Mouse (Mus musculus) midbrain, embryonic 11.5 days (tissue): ENCODE measurements at regions not wholly inside any gene's neighbourhood (a gene's known extent, or its start where the extent isn't known, plus 50 kb on each side); places are given as distances from the start of the nearest gene placed in this dataset.

Experiments used
- ATAC-seq: fragments of 200-750 bp; cut with Nextera tagmentation; 2 replicates; pipeline ENCODE4 v1.8.0; 2017; ENCODE audit warnings: moderate TSS enrichment, moderate library complexity; ENCODE audit not compliant: low FRiP score
- DNase-seq: peaks from one replicate; pipeline ENCODE4 v3.0.0; 2015; ENCODE audit warnings: low spot score; ENCODE audit errors: missing footprints
- H3K27ac ChIP-seq: fragments of 300-500 bp; sonication (generic); 2 replicates; pipeline ENCODE4 v1.5.1; 2014; ENCODE audit warnings: low read depth, low read length
- H3K27me3 ChIP-seq: fragments of 300-500 bp; sonication (generic); 2 replicates; pipeline ENCODE4 v1.6.1; 2014; ENCODE audit warnings: mild to moderate bottlenecking, low read length, moderate library complexity, mixed read lengths; ENCODE audit not compliant: control insufficient read depth, insufficient read depth
- H3K36me3 ChIP-seq: fragments of 300-500 bp; sonication (generic); 2 replicates; pipeline ENCODE4 v1.6.1; 2014; ENCODE audit warnings: mild to moderate bottlenecking, low read length, moderate library complexity, mixed read lengths; ENCODE audit not compliant: control insufficient read depth, insufficient read depth
- H3K4me1 ChIP-seq: fragments of 300-500 bp; sonication (generic); 2 replicates; pipeline ENCODE4 v1.6.1; 2014; ENCODE audit warnings: low read length; ENCODE audit not compliant: control insufficient read depth, insufficient read depth
- H3K4me2 ChIP-seq: fragments of 300-500 bp; sonication (generic); 2 replicates; pipeline ENCODE4 v1.6.1; 2014; ENCODE audit warnings: mild to moderate bottlenecking, moderate library complexity
- H3K4me3 ChIP-seq: fragments of 300-500 bp; sonication (generic); 2 replicates; pipeline ENCODE4 v1.5.1; 2014; ENCODE audit warnings: low read depth, low read length
- H3K9ac ChIP-seq: fragments of 300-500 bp; sonication (generic); 2 replicates; pipeline ENCODE4 v1.6.1; 2014; ENCODE audit warnings: low read length
- H3K9me3 ChIP-seq: fragments of 300-500 bp; sonication (generic); 2 replicates; pipeline ENCODE4 v1.6.1; 2016; ENCODE audit warnings: low read length; ENCODE audit not compliant: control insufficient read depth
- WGBS: fragments of 180-500 bp; shearing (Covaris S2); extraction: QIAGEN DNeasy Blood & Tissue Kit; methylation state at CpG from one replicate; pipeline ENCODE4 v1.1.7; 2014; 5-methylcytosine and 5-hydroxymethylcytosine counted together

DNA sequence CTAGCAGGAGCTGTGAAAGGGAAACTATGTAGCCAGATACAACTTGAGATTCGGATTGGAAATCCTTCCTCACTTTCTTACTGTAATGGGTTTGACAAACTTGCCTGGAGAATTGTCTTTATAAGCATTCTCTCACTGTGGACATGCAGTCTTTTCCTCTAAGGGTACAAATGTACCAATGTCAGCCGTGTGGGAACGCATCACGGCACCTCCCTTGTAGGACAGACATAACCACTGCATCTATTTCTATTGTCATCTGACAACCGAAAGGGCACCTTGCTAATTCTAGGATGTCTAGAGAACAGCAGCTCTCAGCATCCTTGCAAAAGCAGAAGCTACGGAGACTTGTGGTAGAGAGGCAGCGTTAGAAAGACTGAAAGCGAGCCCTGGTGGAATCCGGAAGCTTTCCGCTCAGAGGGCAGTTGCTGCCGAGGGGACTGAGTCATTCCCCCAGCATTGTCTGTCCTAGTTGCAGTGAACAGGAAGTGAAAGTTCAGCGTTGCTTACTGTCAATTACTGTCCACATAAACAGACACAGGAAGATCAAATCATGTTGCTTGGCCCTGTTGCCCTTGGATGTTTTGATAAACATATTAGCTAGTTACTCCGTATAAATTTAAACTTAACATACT, 83.5 kb upstream of the Hgf start:
- H3K9ac ChIP-seq = no peak overlapping the region
- DNase-seq (no peak), ATAC-seq (no peak)
- H3K36me3 ChIP-seq = no peaks in the 10 kb centered on the region
- H3K27ac ChIP-seq = no peak overlapping the region
- no peaks in the 10 kb centered on the region for H3K9me3 ChIP-seq
- 73% methylated on average over 13 of the region's 13 CpGs for WGBS
- no peaks in the 10 kb centered on the region for H3K4me1 ChIP-seq
- no peak overlapping the region for H3K4me2 ChIP-seq
- H3K4me3 ChIP-seq = no peak overlapping the region
- no peaks in the 10 kb centered on the region for H3K27me3 ChIP-seq

DNA sequence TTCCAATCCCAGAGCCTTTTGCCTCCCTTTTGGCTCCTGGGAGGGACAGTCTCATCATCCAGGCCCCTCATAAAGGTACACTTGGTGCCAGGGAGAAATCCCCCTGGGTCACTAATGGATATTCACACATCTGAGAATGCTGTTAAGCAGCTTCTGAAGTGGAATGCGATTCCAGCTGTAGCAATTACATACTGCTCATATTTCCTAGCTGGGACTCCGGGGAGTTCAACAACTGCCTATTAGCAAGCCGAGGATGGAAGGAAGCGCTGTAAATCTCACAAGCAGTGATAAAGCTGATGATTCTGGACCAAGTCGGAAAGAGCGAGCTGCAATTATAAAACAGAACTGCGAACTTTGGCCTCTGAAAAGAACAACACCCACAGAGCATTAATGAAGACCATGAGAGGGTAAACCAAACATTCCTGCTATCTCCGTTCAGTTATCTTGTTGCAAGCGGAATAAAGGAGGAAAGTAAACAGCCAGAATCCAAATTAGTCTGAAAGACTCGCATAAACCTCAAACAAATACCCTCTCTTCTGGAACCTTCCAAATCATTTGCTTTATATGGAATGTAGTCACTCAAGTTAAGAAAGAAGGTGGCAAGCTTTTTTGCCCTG, 82.8 kb upstream of the Hgf start:
- no peak overlapping the region for H3K27ac ChIP-seq
- 62% methylated on average over 10 of the region's 10 CpGs for WGBS
- DNase-seq = no peak
- no peaks in the 10 kb centered on the region for H3K36me3 ChIP-seq
- H3K9ac ChIP-seq = no peak overlapping the region
- H3K27me3 ChIP-seq = no peaks in the 10 kb centered on the region
- no peak overlapping the region for H3K4me3 ChIP-seq
- ATAC-seq = no peak
- H3K4me2 ChIP-seq = no peak overlapping the region
- no peaks in the 10 kb centered on the region for H3K9me3 ChIP-seq
- no peaks in the 10 kb centered on the region for H3K4me1 ChIP-seq

DNA sequence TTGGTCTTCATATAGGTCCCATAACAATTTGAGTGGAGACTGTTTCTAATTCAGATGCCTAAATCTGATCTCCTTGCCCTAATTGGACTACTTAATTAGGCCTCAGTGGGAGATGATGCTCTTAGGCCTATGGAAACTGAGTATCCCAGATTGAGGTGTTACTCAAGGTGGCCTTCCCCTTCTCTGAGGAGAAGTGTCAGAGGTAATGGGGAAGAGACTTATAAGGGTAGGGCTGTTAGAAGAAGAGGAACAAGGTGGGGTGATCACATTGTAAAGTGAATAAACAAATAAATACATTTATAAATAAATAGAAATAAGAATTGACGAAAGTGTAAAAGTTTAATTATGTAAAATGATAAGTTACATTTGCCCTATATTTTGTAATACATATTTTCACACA, 65.3 kb upstream of the Hgf start:
- 93% methylated on average over 1 of the region's 1 CpGs for WGBS
- no peak for DNase-seq
- Histone ChIP-seq H3K36me3 (no peaks in the 10 kb centered on the region), H3K4me3 (no peak overlapping the region), H3K27ac (no peak overlapping the region), H3K27me3 (no peaks in the 10 kb centered on the region), H3K4me2 (no peak overlapping the region), H3K4me1 (no peaks in the 10 kb centered on the region), H3K9me3 (no peaks in the 10 kb centered on the region), H3K9ac (no peak overlapping the region)
- ATAC-seq = no peak

DNA sequence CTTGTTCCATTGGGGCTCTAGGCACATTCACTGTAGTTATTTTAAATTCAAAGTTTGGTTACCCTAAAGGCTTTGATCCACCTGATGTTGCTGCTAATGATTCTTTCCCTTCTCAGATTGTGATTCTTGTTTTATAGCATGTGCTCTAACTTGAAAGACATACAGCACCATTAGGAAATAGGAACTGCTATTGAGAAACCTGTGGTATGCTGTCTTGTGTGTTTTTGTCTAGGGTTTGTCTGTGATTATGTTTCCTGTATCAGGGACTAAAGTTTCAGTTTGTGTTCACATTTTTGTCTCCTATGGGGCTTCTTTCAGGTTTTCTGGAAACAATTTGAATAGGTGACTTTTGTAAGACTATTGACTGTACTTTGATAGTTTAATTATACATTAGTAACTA, 63.5 kb upstream of the Hgf start:
- Histone ChIP-seq H3K4me2 (no peak overlapping the region), H3K9ac (no peak overlapping the region), H3K27me3 (no peaks in the 10 kb centered on the region), H3K36me3 (no peaks in the 10 kb centered on the region), H3K4me3 (no peak overlapping the region), H3K27ac (no peak overlapping the region), H3K9me3 (no peaks in the 10 kb centered on the region), H3K4me1 (no peaks in the 10 kb centered on the region)
- no peak for DNase-seq
- no peak for ATAC-seq

DNA sequence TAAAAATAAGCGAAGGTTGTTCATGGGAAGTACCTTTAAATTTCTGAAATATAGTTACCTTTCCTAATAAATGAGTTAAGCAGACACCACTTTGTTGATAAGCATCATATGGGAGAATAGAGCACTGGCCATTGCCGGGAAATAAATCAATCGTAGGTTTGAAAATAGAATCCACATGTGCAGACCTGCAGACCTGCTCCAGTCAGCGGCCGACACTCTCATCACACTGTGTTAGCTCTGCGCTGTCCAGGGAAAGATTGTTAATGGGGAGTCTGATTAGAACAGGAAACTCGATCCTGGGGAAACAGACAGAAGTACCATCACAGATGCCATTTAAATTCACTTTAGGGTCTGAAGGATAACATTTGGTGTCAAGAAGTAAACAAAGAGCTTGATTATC, 53.4 kb upstream of the Hgf start:
- 78% methylated on average over 7 of the region's 7 CpGs for WGBS
- no peak overlapping the region for H3K9ac ChIP-seq
- no peaks in the 10 kb centered on the region for H3K27me3 ChIP-seq
- no peak overlapping the region for H3K27ac ChIP-seq
- H3K36me3 ChIP-seq = no peaks in the 10 kb centered on the region
- no peaks in the 10 kb centered on the region for H3K9me3 ChIP-seq
- ATAC-seq = no peak
- H3K4me2 ChIP-seq = no peak overlapping the region
- H3K4me3 ChIP-seq = no peak overlapping the region
- H3K4me1 ChIP-seq = no peaks in the 10 kb centered on the region
- DNase-seq = no peak
